Mouse (Mus musculus): Measurements from ENCODE around the gene Tmem63a.
"Not testable (repeated sequence)": the region's sequence is repeated elsewhere in the genome, so short reads cannot be mapped to it uniquely, and the experiment has no call there.

The Tmem63a gene

DNA sequence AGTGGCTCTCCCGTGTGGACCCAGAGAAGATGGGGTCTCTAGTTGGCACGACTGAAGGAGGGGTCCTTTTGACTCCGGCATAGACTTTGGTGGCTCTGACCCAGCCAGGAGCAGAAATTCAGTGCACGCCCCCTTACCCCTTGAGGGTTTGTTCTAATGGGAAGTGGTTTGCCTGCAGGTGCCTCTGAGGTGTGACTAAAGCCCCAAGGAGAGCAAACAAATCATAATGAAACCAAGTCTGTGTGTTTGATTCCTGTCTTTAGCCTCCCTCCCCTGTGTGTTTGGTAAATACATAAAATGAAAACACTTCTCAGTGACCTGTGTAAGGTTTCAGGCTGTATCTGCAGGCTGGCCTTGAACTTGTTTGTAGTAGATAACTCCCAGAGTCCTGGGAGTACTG lies 15.9 kb upstream of the Tmem63a start:
- DNase-seq (ENCODE audit: low read depth, low spot score) = no peak

DNA sequence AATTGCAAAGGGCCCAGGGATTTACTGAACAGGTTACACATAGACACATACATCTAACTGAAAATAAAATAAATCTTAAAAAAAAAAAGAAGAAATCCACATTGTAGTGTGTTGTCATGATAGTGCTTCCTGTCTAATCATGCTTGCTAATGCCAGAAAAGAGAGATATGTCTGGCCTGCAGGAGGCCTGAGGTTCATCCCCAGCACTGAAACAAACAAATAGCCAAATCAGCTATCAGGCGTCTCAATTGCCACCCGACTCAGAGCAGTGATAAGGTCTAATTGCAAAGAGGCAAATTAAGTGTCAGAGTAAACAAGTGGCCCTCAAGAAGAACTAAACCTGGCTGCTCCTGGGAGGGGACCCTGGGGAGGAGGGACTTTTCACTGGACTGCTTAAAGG lies 12.5 kb upstream of the Tmem63a start:
- no peak for DNase-seq (ENCODE audit: low read depth, low spot score)

DNA sequence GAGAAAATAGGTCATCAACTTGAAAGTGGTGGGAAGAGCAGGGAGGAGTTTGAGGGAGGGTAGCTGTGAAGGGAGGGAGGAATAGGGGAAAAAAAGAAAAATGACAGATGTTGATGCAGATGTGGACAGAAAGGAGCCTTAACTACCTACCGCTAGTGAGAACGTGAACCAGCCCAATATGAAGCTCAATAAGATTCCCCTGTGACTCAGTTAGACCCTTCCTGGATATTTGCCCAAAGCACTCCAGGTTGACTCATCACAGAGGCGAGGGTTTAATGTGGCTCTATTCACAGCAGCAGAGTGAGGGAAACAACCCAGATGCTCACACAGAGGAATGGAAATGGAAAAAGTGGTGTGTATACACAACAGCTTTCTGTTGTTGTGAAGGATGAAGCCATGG lies 11.0 kb upstream of the Tmem63a start:
- DNase-seq (ENCODE audit: low read depth, low spot score) = peak; percentile 74

DNA sequence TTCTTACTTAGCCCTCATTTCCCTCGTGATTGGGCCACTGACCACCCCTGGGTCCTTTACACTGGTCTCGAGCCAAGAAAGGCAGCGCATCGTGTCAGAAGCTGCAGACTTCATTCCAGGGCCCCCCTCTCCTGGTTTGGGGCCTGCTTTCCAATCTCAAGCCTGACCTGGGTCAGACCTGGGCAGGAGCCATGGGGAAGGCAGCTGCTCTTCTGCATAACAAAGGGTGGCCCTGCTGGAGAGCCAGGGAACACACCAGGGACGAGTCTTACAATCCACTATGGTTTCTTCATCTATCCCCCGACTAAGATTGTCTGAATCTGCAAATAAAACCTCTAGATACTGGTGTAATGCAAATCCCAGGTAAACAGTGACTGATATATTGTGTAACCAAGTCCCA lies 8.5 kb upstream of the Tmem63a start:
- DNase-seq (ENCODE audit: low read depth, low spot score) = no peak

DNA sequence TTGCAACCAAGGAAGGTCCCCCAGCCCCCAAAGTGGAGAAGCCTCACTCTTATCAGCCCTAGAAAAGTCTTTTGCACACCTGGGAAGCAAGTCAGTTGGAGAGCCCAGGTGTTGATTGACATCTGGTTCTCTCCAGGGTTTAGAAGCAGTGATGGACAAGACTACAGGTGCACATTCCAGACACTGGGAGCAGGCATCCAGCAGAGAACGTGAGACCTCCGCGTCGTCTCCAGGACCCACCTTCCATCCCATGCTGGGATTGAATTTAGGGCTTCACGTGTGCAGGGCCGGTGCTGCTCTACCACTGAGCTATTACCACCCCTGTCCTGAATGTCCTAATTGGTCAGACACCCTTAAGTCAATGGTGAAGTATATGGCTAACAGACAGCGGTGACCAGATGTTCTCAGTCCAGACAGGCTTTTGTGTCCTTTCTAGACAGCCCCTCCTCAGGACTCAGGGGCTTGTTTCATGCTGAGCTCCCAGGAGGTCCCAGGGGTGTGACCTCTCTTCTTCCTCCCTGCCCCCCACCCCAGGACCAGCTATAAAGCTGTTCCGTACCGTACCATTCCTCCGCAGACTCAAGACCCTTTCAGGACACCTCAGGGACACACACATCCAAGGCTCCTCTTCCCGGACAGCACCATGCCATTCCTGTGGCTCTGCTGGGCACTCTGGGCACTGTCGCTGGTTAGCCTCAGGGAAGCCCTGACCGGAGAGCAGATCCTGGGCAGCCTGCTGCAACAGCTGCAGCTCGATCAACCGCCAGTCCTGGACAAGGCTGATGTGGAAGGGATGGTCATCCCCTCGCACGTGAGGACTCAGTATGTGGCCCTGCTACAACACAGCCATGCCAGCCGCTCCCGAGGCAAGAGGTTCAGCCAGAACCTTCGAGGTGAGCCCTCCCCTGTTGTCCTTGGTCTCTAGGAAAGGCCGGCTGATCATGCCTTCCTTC lies 7.4 kb upstream of the Tmem63a start, which contains the start of gene Lefty1:
Gene Lefty1, plus strand, starts transcription at position 556 of the 953 bp plus-strand sequence.
- DNase-seq (ENCODE audit: low read depth, low spot score) = no peak

DNA sequence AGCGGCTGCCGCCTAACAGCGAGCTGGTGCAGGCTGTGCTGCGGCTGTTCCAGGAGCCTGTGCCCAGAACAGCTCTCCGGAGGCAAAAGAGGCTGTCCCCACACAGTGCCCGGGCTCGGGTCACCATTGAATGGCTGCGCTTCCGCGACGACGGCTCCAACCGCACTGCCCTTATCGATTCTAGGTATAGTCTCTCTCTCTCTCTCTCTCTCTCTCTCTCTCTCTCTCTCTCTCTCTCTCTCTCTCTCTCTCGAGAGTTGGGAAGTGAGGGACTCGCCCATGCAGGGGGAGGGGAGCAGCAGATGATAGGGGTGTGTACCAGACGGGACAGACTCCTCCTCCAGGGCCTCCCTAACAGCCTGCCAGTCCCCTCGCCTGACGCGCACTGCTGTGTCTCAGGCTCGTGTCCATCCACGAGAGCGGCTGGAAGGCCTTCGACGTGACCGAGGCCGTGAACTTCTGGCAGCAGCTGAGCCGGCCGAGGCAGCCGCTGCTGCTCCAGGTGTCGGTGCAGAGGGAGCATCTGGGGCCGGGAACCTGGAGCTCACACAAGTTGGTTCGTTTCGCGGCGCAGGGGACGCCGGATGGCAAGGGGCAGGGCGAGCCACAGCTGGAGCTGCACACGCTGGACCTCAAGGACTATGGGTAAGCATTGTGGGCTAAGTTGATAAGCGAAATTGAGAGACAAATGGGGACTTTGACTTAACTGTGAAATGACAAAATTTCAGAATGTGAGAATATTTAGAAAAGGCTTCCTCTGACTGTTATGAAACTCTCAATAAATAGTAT lies 5.3 kb upstream of the Tmem63a start:
- peak; percentile 60 for DNase-seq (ENCODE audit: low read depth, low spot score)

DNA sequence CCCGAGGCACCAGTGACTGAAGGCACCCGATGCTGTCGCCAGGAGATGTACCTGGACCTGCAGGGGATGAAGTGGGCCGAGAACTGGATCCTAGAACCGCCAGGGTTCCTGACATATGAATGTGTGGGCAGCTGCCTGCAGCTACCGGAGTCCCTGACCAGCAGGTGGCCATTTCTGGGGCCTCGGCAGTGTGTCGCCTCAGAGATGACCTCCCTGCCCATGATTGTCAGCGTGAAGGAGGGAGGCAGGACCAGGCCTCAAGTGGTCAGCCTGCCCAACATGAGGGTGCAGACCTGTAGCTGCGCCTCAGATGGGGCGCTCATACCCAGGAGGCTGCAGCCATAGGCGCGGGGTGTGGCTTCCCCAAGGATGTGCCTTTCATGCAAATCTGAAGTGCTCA lies 4.5 kb upstream of the Tmem63a start:
- DNase-seq (ENCODE audit: low read depth, low spot score) = not testable (repeated sequence)

DNA sequence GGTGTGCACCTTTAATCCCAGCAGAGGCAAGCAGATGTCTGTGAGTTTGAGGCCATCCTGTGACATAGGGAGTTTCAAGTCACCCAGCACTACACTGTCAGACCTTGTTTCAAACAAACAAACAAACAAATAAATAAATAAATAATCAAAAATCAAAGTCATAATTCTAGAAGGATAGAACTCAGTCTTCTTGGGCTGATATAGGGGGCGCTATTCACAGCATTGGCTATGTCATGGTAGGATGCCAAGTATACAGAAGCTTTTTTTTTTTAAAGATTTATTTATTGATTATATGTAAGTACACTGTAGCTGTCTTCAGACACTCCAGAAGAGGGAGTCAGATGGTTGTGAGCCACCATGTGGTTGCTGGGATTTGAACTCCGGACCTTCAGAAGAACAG lies 3.4 kb upstream of the Tmem63a start:
- DNase-seq (ENCODE audit: low read depth, low spot score) = not testable (repeated sequence)

DNA sequence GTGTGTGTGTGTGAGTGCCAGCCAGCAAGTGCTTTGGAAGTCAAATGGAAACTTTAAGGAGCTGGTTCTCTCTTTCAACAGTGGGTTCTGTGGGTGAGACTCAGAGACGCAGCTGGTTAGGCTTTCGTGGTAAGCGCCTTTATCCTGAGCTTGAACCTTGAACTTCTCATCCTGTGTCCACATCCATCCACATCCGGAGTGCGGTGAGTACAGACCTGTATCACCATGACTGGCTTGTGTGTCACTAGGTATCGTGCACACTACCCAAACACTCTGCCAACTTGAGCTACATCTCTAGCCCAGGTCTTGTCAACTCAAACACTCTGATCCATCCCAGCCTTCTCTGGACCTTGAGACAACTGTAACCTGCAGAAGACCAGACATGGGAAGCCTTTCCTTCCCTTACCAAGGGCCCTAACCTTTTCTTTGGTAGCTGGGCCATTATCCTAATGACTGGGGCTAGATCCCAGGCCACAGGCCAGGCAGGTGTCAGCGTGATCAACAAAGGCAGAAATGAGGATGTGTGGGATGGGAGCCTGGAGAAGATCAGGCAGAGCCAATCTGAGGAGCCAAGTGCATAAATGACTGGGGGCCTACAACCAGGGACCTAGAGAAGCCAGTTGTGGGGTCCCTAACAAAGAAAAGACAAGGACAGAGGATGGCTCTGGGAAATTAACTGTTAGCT lies 1.2 kb upstream of the Tmem63a start:
- no peak for DNase-seq (ENCODE audit: low read depth, low spot score)

DNA sequence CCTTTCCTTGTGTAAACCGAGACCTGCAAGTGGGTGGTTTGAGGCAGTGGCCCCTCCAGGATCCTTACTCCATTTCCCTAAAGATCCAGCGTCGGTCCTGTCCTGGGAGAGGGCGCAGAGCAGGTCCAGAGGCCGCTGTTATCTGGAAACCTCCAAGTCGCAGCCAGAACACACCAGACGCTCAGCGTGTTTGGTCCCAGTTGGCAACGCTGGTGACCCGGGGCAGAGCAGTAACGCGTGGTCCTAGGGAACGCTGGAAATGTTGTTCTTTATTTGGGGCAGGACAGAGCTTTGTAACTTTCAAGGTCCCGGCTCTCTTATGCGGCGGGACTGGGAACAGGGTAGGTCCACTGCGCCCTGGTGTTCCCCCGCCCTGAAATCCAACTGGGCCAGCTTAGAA lies 418 bp upstream of the Tmem63a start:
- DNase-seq (ENCODE audit: low read depth, low spot score) = no peak

DNA sequence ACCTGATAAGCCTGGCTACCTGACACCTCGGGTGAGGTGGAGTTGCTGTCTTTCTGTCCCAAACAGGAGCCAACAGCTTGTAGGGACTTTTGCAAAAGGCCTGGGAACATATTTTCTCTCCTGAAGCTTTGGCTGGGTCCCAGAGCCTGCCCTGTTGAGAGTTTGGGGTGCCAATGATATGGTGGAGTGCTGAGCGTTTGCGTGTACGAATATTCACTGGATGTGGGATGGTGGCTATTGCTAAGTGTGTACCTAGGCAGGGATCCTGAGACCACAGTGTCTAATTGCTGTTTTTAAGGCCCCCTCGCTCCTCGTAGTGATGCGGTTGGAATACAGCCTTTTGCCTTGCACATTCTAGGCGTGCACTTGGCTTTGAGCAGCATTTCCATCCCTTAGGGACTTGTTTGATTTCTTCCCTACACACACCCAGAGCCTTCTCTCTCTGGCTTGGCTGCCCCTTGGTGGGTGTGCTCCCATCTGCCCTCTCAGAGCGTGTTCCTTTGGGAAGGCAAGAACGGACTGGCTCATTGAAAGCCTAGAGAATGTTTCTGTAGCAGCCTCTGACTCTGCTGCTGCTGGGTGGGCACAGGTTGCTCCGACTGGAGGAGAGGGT lies 994 bp downstream of the Tmem63a start:
- DNase-seq (ENCODE audit: low read depth, low spot score) = no peak

DNA sequence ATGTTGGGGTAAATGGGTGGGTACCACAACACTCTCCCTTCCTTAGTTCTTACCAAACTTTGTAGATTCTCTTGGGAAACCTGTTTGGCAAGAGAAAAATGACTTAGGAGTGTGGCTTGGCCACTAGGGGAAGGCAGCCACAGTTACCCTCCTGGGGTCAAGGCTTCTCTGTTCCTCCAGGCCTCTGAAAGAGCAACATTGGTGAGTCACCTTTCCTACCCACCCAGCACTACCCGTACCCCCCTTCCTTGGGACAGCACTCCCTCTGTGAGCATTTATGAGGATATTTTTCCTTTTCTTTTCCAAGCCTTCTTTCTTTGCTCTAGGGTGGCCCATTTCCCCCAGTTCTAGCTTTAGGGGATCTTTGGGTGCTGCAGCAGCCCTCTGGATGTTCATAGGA lies 1.8 kb downstream of the Tmem63a start:
- DNase-seq (ENCODE audit: low read depth, low spot score) = no peak

DNA sequence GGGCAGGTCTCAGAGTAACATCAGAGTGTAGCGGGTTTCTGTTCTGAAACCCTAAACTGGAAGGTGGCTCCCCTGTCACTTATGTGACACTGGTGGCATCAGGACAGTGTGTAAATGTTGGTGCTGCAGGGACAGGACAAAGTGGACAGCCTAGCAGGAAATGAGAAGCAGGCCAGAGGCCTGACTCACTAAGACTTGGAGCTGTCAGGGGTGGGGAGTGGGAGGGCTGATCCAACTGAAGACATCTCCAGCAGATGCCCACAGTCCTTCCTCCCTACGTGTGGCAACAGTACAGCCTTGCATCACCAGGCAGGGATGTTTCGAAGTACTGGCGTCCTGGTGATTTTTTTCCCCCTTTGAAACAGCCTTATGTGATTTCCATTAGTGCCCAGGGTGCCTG lies 2.4 kb downstream of the Tmem63a start:
- peak; percentile 51 for DNase-seq (ENCODE audit: low read depth, low spot score)

DNA sequence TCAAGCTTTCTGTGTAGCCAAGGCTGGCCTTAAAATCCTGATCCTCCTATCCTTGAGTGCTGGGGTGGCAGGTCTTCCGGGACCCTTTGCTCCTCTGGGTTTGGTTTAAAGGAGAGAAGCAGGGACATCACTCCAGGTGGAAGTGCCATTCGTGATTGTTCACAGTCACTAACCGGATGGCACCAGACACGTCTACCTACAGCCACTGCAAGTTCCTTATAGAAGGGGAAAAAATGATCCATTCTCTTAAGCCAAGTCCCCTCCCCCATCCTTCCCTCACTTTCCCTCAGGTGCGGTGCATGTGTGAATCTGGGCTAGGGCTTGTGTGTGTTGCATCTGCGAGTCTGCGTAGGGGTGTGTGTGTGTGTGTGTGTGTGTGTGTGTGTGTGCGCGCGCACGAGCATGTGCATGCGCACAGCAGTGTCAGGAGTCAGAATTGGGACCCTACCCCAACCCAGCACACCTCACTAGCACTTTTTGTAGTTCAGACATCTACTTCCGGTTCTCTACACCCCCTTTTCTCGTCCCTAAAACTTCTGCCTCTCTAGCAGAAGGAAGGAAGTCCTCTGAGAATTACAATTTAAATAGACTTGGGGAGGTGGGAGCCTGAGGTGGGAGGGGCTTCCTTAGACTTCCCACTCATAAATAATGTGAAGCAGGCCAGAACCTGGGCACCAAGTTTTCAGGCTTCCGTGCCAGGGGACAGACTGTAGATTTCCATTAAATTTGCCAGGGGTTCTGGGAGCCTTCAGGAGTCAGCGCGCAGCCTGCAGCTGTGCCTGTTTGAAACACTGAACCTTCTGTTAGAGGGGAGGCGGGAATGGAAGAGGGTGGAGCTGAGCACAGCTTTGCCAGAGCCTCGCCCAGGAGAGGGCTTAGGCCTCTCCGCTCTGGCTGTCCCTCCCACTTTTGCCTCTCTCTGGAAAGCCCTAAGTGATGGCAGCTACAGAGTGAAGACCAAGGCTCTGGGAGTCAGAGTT lies 3.1 kb downstream of the Tmem63a start:
- peak; percentile 90 for DNase-seq (ENCODE audit: low read depth, low spot score)

DNA sequence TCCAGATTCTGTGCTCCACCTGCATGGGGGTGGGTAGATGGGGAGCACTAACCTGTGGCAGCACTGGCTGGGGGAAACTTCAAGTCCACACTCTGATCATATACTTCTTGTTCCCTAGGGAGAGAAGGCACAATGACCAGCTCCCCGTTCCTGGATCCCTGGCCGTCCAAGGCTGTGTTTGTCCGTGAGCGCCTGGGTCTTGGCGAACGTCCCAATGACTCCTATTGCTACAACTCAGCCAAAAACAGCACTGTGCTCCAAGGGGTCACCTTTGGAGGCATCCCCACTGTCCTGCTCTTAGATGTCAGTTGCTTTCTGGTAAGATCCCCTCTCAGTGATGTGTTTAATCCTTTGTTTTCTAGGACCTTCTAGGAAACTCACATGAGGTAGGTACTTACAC lies 4.3 kb downstream of the Tmem63a start:
- no peak for DNase-seq (ENCODE audit: low read depth, low spot score)

DNA sequence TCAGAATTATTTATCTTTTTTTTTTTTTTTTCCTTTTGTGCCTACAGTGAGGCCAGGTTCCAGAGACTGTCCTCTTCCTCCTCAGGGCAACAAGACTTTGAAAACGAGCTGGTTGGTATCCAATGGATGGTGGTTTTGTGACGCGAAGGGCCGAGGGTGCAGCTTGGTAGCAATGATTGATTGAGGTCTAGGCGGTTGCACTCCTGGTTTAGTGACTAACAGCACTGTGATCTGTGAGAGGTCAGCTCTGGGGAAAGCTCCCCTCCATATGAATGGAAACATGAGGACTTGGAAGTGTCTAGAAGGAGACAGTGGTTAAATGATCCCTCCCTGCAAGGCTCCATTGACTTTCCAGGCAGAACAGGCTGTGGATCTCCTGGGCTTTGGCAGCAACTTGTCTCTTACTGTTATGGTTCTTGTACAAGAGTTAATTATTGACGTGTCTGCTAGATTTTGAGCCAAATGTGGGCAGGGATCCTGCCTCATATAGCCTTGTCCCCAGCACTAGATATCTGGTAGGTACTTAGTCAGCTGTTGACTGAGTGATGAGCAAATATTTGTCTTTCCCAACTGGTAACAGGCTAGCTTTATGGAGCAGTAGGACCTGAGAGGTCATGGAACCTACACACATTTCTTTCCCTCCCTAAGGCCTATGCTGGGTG lies 10.1 kb downstream of the Tmem63a start:
- no peak for DNase-seq (ENCODE audit: low read depth, low spot score)

DNA sequence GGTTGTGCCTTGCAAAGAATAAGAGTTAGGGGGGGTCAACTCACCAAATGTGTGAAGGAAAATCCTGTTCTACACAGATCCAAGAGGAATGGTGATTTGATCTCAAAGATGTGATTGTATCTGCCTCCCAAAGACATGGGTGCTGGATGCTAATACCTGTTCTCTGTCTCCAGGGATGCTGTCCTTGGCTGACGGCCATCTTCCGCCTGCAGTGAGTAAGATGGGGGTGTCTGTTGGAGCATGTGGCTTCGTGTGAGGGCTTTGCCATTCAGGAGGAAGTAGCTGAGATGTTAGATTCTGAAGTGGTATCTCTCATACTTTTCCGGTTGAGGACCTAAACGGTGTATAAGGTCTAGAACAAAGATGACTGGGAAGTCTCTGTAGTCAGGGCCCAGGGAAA lies 10.7 kb downstream of the Tmem63a start:
- DNase-seq (ENCODE audit: low read depth, low spot score) = peak; percentile 43

DNA sequence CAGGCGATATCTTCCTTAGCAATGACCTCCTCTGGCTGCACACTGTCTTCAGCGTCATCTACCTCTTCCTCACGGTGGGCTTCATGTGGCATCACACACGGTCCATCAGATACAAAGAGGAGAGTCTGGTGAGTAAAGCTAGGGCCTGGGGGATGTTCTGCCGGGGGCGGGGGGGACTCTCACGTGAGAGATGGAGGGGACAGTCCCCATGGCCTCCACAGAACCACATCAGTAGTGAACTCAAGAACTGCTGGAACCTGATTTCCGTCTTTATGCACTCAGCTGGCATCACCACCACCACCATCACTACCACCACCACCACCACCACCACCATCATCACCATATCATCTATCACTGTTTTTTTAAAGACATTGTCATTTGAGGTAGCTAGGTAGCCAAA lies 14.3 kb downstream of the Tmem63a start:
- no peak for DNase-seq (ENCODE audit: low read depth, low spot score)

DNA sequence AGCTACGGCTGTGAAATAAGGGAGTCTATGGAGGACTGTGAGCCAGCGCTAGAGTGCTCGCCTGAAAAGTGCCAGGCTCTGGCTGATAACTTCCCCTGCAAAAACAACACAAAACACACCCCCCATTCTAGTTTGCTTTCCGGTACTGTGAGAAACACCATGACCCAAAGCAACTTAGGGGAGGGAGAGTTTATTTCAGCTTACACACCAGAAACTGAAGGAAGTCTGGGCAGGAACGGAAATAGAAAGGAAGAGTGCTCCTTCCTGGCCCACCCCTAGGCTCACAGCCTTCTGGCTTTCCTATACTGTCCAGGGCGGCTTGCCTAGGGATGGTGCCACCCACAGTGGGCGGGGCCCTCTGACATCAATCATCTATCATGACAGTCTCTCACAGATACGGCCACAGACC lies 14.8 kb downstream of the Tmem63a start:
- no peak for DNase-seq (ENCODE audit: low read depth, low spot score)

DNA sequence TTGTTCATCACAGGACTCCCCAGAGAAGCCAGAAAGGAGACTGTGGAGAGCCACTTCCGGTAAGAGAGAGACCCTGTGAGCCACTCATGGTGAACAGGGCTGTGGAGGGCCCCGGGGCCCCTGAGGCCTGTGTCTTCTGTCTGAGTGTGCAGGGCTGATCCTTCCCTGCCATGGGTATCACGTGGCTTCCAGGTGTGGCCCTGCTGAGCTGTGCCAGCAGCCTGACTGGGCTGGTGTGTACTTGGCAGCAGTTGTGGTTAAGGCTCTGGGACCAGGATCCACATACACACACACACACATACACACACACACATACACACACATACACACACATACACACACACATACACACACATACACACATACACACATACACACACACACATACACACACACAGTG lies 15.8 kb downstream of the Tmem63a start:
- DNase-seq (ENCODE audit: low read depth, low spot score) = no peak
